Mouse (Mus musculus): ENCODE data around the gene Vezt.

Vezt gene

GRCm38 (mm10) chr10:94035658-94036374 lies at the start of gene Vezt, which contains the start of gene Fgd6:
TSS of gene Vezt (minus strand) at chr10:94035817.
TSS of gene Fgd6 (plus strand) at chr10:94036001.
- peak; percentile 99 for DNase-seq

- no peak for DNase-seq
These were observed 46.6 kb upstream of the Vezt start for GRCm38 (mm10) chr10:94082040-94082734.

- no peak for DNase-seq
These were observed 45.1 kb upstream of the Vezt start for GRCm38 (mm10) chr10:94080740-94081139.

- DNase-seq: no peak
These were observed 41.6 kb upstream of the Vezt start for GRCm38 (mm10) chr10:94076966-94077825.

GRCm38 (mm10) chr10:94072916-94073465 lies 37.4 kb upstream of the Vezt start:
- DNase-seq: no peak

- DNase-seq: peak; percentile 36
These were observed 36.8 kb upstream of the Vezt start for GRCm38 (mm10) chr10:94072261-94072915.

- no peak for DNase-seq
These were observed 36.0 kb upstream of the Vezt start for GRCm38 (mm10) chr10:94071641-94072040.

GRCm38 (mm10) chr10:94068701-94069100 lies 33.1 kb upstream of the Vezt start:
- DNase-seq: no peak

- no peak for DNase-seq
These were observed 31.3 kb upstream of the Vezt start for GRCm38 (mm10) chr10:94066896-94067295.

GRCm38 (mm10) chr10:94062357-94062756 lies 26.7 kb upstream of the Vezt start:
- no peak for DNase-seq

- no peak for DNase-seq
These were observed 24.6 kb upstream of the Vezt start for GRCm38 (mm10) chr10:94060190-94060589.

- no peak for DNase-seq
These were observed 24.0 kb upstream of the Vezt start for GRCm38 (mm10) chr10:94059618-94060055.

- DNase-seq: no peak
These were observed 20.9 kb upstream of the Vezt start for GRCm38 (mm10) chr10:94056487-94056886.

- DNase-seq: no peak
These were observed 15.1 kb upstream of the Vezt start for GRCm38 (mm10) chr10:94050736-94051135.

- no peak for DNase-seq
These were observed 13.5 kb upstream of the Vezt start for GRCm38 (mm10) chr10:94049121-94049520.

GRCm38 (mm10) chr10:94047845-94048559 lies 12.4 kb upstream of the Vezt start:
- no peak for DNase-seq

- no peak for DNase-seq
These were observed 11.4 kb upstream of the Vezt start for GRCm38 (mm10) chr10:94047024-94047423.

GRCm38 (mm10) chr10:94045301-94045700 lies 9.7 kb upstream of the Vezt start:
- DNase-seq: no peak

- no peak for DNase-seq
These were observed 8.3 kb upstream of the Vezt start for GRCm38 (mm10) chr10:94043908-94044307.

GRCm38 (mm10) chr10:94038366-94039260 lies 3.0 kb upstream of the Vezt start:
- no peak for DNase-seq

- DNase-seq: no peak
These were observed 2.0 kb upstream of the Vezt start for GRCm38 (mm10) chr10:94037596-94037995.
